Mouse (Mus musculus) heart, embryonic 11.5 days (tissue): ENCODE data around the gene Dcaf17. TPM values are rescaled to one million over a fixed set of nuclear protein-coding genes. Genes with fewer than 3 reads are reported as not detected.

Experiments
- ATAC-seq: fragments of 200-750 bp; cut with Nextera tagmentation; replicated peaks from 2 replicates; pipeline ENCODE4 v1.8.0; 2017; ENCODE audit warnings: moderate library complexity; ENCODE audit not compliant: insufficient number of reproducible peaks, low FRiP score, low TSS enrichment
- H3K27ac ChIP-seq: fragments of 300-500 bp; sonication (generic); 2 replicates; pipeline ENCODE4 v1.5.1; 2014; ENCODE audit warnings: mild to moderate bottlenecking, low read depth, low read length
- H3K27me3 ChIP-seq: fragments of 300-500 bp; sonication (generic); 2 replicates; pipeline ENCODE4 v1.6.1; 2014; ENCODE audit warnings: mild to moderate bottlenecking, low read length, mixed read lengths; ENCODE audit not compliant: control insufficient read depth, insufficient read depth
- H3K36me3 ChIP-seq: fragments of 300-500 bp; sonication (generic); 2 replicates; pipeline ENCODE4 v1.6.1; 2014; ENCODE audit warnings: mild to moderate bottlenecking, low read length, moderate library complexity, mixed read lengths; ENCODE audit not compliant: control insufficient read depth, insufficient read depth
- H3K4me1 ChIP-seq: fragments of 300-500 bp; sonication (generic); 2 replicates; pipeline ENCODE4 v1.6.1; 2014; ENCODE audit warnings: low read length; ENCODE audit not compliant: control insufficient read depth, insufficient read depth
- H3K4me2 ChIP-seq: fragments of 300-500 bp; sonication (generic); 2 replicates; pipeline ENCODE4 v1.6.1; 2014; ENCODE audit warnings: mild to moderate bottlenecking, moderate library complexity
- H3K4me3 ChIP-seq: fragments of 300-500 bp; sonication (generic); 2 replicates; pipeline ENCODE4 v1.5.1; 2014; ENCODE audit warnings: low read depth, low read length
- H3K9ac ChIP-seq: fragments of 300-500 bp; sonication (generic); 2 replicates; pipeline ENCODE4 v1.6.1; 2014; ENCODE audit warnings: mild to moderate bottlenecking, low read depth, low read length, moderate library complexity
- H3K9me3 ChIP-seq: fragments of 300-500 bp; sonication (generic); replicated peaks from 2 replicates; pipeline ENCODE4 v1.6.1; 2016; ENCODE audit warnings: low read length; ENCODE audit not compliant: control insufficient read depth
- WGBS: fragments of 180-500 bp; shearing (Covaris S2); extraction: QIAGEN DNeasy Blood & Tissue Kit; methylation state at CpG from one replicate; pipeline ENCODE4 v1.1.7; 2014; ENCODE audit not compliant: insufficient replicate concordance; 5-methylcytosine and 5-hydroxymethylcytosine counted together
- polyA plus RNA-seq: library from polyadenylated mRNA; unstranded; fragments of >200 nt; fragmentation: Nextera tagmentation; extraction: Ambion mirVana; gene quantifications from 2 replicates; pipeline ENCODE4 v1.2.1, GENCODE M21; 2014

The Dcaf17 gene
- polyA plus RNA-seq, 1 experiment from 2014 or later: 18.1 TPM

DNA sequence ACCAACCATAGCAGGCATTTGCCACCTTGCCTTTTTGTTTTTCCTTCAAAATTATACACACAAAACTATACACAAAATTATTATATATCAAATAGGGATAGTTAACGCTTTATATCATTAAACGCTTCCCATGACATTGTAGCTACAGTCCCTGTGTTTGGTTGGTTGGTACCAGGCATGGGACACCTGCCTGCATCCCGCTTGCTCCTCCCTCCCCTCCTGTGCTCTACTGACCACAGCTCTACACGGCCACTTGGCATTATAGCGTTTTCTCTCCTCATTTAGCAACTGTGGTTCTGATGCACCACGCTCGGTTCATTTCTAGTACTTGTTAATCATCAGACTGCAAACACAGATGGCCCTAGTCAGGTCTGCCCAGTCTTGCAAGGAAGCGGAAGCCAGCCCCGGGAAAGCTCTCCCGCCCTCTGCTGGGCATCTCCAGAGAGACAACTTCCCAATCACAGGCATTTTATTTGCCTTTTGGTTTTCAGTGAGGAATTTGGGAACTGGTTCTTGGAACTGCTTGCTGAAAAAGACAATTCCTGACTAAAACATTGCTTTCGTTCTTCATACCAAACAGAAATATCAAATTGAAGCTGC is 15.5 kb upstream of the Dcaf17 start:
- H3K4me1 ChIP-seq: no peaks in the 10 kb centered on the region; the same call in 1 of the 2 replicates
- no peak overlapping the region for H3K4me2 ChIP-seq
- no peak overlapping the region for H3K4me3 ChIP-seq
- ATAC-seq: no peak
- no peak overlapping the region for H3K27ac ChIP-seq
- no peak overlapping the region for H3K9ac ChIP-seq
- H3K27me3 ChIP-seq: no peaks in the 10 kb centered on the region
- H3K9me3 ChIP-seq: no peaks in the 10 kb centered on the region
- H3K36me3 ChIP-seq: no peaks in the 10 kb centered on the region
- 42% methylated on average over 11 of the region's 11 CpGs for WGBS

DNA sequence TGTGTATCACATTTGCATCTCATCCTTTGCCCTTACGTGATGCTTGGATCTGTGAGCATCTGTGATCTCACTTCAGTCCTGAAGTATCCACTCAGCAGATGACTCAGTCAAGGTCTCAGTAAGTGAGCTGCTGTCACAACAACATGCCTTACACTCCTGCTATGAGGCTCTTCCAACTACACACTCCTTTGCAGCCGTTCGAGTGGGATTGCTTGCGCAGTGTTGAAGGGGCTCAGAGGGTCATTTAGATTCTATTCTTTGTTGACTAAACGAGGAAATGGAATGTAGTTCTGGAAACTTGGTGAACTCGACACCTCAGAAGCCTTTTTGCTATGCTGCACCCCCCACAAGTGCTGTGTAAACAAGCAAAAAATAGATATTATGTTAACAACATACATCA is 9.0 kb upstream of the Dcaf17 start:
- H3K27me3 ChIP-seq: no peaks in the 10 kb centered on the region
- H3K4me2 ChIP-seq: no peak overlapping the region
- no peaks in the 10 kb centered on the region for H3K9me3 ChIP-seq
- 61% methylated on average over 6 of the region's 6 CpGs for WGBS
- H3K27ac ChIP-seq: no peak overlapping the region
- H3K4me1 ChIP-seq: no peaks in the 10 kb centered on the region; the same call in 1 of the 2 replicates
- no peak for ATAC-seq
- no peak overlapping the region for H3K4me3 ChIP-seq
- no peak overlapping the region for H3K9ac ChIP-seq
- H3K36me3 ChIP-seq: no peaks in the 10 kb centered on the region

DNA sequence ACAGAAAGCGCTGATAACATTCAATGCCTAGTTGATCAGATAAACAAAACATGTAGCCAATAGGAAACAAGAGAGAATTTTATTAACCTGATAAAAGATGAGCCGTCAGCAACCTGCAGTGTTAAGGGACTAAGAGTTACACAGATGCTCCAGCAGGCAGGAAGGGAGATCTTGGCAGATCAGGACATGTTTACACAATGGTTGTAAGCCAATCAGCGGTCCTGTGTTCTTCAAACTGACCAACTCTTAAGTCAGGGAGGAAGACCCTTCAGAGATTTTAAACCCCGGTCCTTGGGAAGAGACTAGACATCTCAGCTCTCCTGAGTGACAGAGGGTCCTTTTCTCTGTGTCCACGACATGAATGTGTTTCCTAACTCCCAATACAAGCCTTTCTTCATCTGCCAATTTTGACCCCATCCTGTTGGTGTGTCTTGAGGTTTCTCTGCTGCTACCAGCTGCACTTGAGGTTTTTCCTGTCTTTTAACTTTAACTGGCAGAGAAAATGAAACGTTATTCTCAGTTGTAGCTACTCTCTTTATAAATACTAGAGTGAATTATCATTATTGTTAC is 8.3 kb upstream of the Dcaf17 start:
- no peak for ATAC-seq
- WGBS: 64% methylated on average over 6 of the region's 6 CpGs
- H3K9ac ChIP-seq: no peak overlapping the region
- no peak overlapping the region for H3K4me3 ChIP-seq
- H3K27ac ChIP-seq: no peak overlapping the region
- H3K9me3 ChIP-seq: no peaks in the 10 kb centered on the region
- H3K27me3 ChIP-seq: no peaks in the 10 kb centered on the region
- no peak overlapping the region for H3K4me2 ChIP-seq
- no peaks in the 10 kb centered on the region for H3K36me3 ChIP-seq
- no peaks in the 10 kb centered on the region; the same call in 1 of the 2 replicates for H3K4me1 ChIP-seq

DNA sequence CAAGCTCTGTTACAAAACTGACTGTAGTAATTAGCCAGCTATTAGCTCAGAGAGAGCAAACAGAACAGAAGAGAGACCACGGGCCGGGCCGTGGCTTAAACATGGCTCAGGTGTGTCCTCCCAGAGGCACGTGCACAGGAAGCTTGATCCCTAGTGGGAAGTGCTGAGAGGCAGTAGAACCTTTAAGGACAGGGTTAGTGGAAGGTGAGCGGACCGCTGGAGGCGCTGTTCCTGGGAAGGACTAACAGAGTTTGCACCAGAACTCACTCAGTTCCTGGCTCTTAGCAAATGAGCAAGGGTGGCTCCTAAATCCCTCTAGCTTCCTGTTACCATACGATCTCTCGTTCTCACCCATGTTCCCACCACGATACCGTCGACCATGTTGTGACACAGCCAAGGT is 6.2 kb upstream of the Dcaf17 start:
- 66% methylated on average over 12 of the region's 12 CpGs for WGBS
- no peaks in the 10 kb centered on the region for H3K36me3 ChIP-seq
- ATAC-seq: no peak

DNA sequence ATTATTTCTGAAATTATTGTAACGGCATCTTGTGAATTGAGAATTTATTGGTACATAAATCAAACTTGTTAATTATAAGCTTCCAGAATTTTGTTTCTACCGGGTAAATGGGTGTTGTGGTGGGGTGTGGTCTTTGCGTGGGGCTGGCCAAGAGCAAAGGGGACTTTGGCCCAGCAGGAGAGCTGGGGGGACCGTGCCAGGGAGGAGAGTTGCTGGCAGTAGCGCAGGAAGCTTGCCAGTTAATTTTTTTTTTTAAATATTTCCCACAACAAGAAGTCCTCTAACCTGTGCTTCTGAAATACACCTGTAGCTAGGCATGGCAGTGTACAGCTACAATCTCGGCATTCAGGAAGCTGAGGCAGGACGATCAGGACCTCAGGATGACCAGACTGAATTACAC is 4.6 kb upstream of the Dcaf17 start:
- ATAC-seq: no peak
- Histone ChIP-seq H3K9me3 (no peaks in the 10 kb centered on the region), H3K4me2 (no peak overlapping the region), H3K27ac (no peak overlapping the region), H3K4me1 (no peaks in the 10 kb centered on the region), H3K27me3 (no peaks in the 10 kb centered on the region), H3K4me3 (no peak overlapping the region), H3K36me3 (no peaks in the 10 kb centered on the region), H3K9ac (no peak overlapping the region)
- 88% methylated on average over 7 of the region's 7 CpGs for WGBS

More for the DNA sequence above, 6.2 kb upstream of the Dcaf17 start:
- H3K27me3 ChIP-seq: no peaks in the 10 kb centered on the region
- H3K4me2 ChIP-seq: no peak overlapping the region
- no peaks in the 10 kb centered on the region for H3K4me1 ChIP-seq
- H3K27ac ChIP-seq: no peak overlapping the region
- no peak overlapping the region for H3K4me3 ChIP-seq
- H3K9me3 ChIP-seq: no peaks in the 10 kb centered on the region
- no peak overlapping the region for H3K9ac ChIP-seq

DNA sequence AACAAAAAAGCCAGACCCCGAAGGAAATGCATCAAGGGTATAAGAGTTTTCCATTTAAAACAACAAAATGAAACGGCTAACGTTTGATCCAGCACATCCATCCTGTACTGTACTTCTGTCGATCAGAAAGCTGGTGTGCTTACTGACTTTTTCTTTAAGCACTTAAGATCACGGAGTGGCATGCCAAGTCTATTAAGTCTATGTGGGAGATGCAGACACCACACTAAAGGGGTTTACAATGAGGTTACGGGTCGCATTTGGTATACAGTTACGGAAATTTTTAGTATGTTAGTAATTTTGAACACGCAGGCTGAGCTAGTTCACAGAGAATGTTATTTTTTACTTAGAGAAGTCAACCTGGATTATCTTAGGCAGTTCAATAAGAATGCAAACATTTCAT is 412 bp upstream of the Dcaf17 start:
- no peaks in the 10 kb centered on the region for H3K27me3 ChIP-seq
- H3K36me3 ChIP-seq: 0 out of 2 replicates have a peak, but pooled peaks cover 2% of the 10 kb centered on the region
- 50% methylated on average over 9 of the region's 9 CpGs for WGBS
- H3K4me2 ChIP-seq: peak overlapping the region; percentile 71
- no peaks in the 10 kb centered on the region for H3K4me1 ChIP-seq
- H3K9me3 ChIP-seq: no peaks in the 10 kb centered on the region
- no peak overlapping the region for H3K27ac ChIP-seq
- peak overlapping the region; percentile 93 for H3K9ac ChIP-seq
- ATAC-seq: no peak
- H3K4me3 ChIP-seq: peak overlapping the region; percentile 75

DNA sequence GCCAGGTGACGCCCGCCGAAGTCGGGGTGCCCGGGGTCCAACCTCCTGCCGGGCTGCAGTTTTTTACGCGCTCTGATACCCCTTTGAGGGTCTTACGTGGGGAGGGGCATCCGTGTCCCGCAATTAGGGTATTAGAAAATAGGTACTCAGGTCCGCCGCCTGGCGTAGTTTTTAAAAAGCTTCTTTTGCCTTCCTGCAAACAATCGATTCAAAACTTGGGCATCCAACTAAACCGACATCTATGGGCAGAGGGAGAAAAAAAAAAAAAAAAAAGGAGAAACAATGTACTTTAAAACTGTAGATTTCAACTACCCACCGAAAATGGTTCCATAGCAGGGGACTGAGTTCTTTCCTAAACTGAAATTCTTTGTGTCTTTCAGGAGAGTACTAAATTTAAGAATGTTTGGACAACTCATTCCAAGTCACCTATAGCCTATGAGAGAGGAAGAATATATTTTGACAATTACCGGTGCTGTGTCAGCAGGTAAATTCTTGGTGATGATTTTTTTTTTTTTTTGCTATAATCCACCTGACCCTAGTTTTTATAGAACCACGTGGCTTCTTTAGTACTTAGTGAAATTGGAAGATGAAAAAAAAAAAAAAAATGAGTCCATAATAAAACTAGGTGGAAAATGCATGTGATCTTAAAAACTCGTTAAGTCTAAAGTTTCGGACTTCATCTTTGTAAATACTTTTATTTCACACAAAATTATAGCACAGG is 1.1 kb downstream of the Dcaf17 start:
- H3K9ac ChIP-seq: peak overlapping the region; percentile 93
- H3K4me1 ChIP-seq: no peaks in the 10 kb centered on the region
- H3K9me3 ChIP-seq: no peaks in the 10 kb centered on the region
- H3K36me3 ChIP-seq: 0 out of 2 replicates have a peak, but pooled peaks cover 2% of the 10 kb centered on the region
- WGBS: 12% methylated on average over 21 of the region's 21 CpGs
- H3K27me3 ChIP-seq: no peaks in the 10 kb centered on the region
- ATAC-seq: no peak
- peak overlapping the region; percentile 76 for H3K4me2 ChIP-seq
- H3K27ac ChIP-seq: peak overlapping the region; percentile 92
- H3K4me3 ChIP-seq: peak overlapping the region; percentile 75

DNA sequence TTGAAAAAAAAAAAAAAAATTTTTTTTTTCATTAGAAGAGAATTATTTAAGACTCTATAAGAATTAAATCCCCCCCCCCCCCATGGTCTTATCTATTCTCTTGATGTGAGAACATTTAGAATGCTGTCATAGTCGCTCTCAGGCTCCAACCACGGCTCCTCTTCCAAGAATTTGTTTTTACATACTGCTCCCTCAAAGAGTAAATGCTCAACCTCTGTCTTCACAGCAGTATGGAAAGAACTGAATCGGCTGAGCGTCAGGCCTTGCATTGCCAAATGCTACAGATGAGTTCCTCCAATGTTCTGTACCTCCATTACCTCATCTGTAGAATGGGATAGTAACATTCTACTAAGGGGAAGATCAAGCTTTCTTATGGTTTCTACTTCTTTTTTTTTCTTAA is 16.5 kb downstream of the Dcaf17 start:
- H3K9me3 ChIP-seq: no peaks in the 10 kb centered on the region
- H3K9ac ChIP-seq: no peak overlapping the region
- H3K4me1 ChIP-seq: no peaks in the 10 kb centered on the region
- no peak overlapping the region for H3K4me3 ChIP-seq
- H3K27ac ChIP-seq: no peak overlapping the region
- no peaks in the 10 kb centered on the region; the same call in 1 of the 2 replicates for H3K36me3 ChIP-seq
- H3K4me2 ChIP-seq: no peak overlapping the region
- H3K27me3 ChIP-seq: no peaks in the 10 kb centered on the region
- WGBS: 94% methylated on average over 4 of the region's 4 CpGs
- ATAC-seq: no peak
